Mouse (Mus musculus) left cerebral cortex, adult 18-20 months (tissue): ENCODE results near the gene Eif4enif1. TPM values are rescaled to one million over a fixed set of nuclear protein-coding genes. Genes with fewer than 3 reads are reported as not detected.
A peak's percentile ranks its signal among the peaks of the same experiment; 100 is the strongest.
"Not testable (repeated sequence)": the region's sequence is repeated elsewhere in the genome, so short reads cannot be mapped to it uniquely, and the experiment has no call there.

ENCODE experiments used
- DNase-seq, 2 experiments: peaks; one replicate each; pipeline ENCODE4 v3.0.0; 2021 to 2022; ENCODE audit warnings: low spot score in 2 of 2, mixed read lengths in 1 of 2
- long read RNA-seq, 2 experiments: library from polyadenylated mRNA; stranded (forward); transcript quantifications; one replicate each; pipeline ENCODE4 v2.0.0; 2021
- total RNA-seq, 2 experiments: library from RNA; stranded (reverse); gene quantifications; 2 replicates each; pipeline ENCODE4 v1.2.3; 2021

Eif4enif1 gene
- 10 to 100 TPM; 70.0 to 73.7 TPM for total RNA-seq
- long read RNA-seq, experiment 1, transcript Eif4enif1-203 (19 exons, 3,614 nt): major isoform, 8 of 48 reads
- long read RNA-seq, experiment 1, partial matches to known transcripts: 7 of 48 reads
- long read RNA-seq, experiment 1, other reads (novel, unspliced or antisense): 33 of 48 reads
- long read RNA-seq, experiment 2, transcript Eif4enif1-203 (19 exons, 3,614 nt): major isoform, 6 of 31 reads
- long read RNA-seq, experiment 2, partial matches to known transcripts: 5 of 31 reads
- long read RNA-seq, experiment 2, other reads (novel, unspliced or antisense): 20 of 31 reads

- peak; percentile 81 to 90 for DNase-seq
Measured at GRCm38 (mm10) chr11:3202231-3202701, at the start of gene Eif4enif1. TSS of gene Eif4enif1 (plus strand) at chr11:3202392.

- DNase-seq: peak; percentile 58 to 72
Measured at GRCm38 (mm10) chr11:3153666-3154397, 48.4 kb upstream of the Eif4enif1 start.

GRCm38 (mm10) chr11:3156991-3157390, 45.2 kb upstream of the Eif4enif1 start:
- DNase-seq: not testable (repeated sequence)

GRCm38 (mm10) chr11:3157996-3158395, 44.2 kb upstream of the Eif4enif1 start:
- peak in 1 of 2 experiments; percentile 53 for DNase-seq

GRCm38 (mm10) chr11:3158800-3159199, 43.4 kb upstream of the Eif4enif1 start:
- DNase-seq: not testable (repeated sequence)

GRCm38 (mm10) chr11:3161370-3161769, 40.8 kb upstream of the Eif4enif1 start:
- peak; percentile 61 to 67 for DNase-seq

- peak; percentile 57 to 71 for DNase-seq
Measured at GRCm38 (mm10) chr11:3162236-3162897, 39.8 kb upstream of the Eif4enif1 start.

- peak in 1 of 2 experiments; percentile 54 for DNase-seq
Measured at GRCm38 (mm10) chr11:3163122-3163521, 39.1 kb upstream of the Eif4enif1 start.

GRCm38 (mm10) chr11:3163661-3164060, 38.5 kb upstream of the Eif4enif1 start:
- not testable (repeated sequence) for DNase-seq

- DNase-seq: not testable (repeated sequence)
Measured at GRCm38 (mm10) chr11:3165210-3165782, 36.9 kb upstream of the Eif4enif1 start.

- peak in 1 of 2 experiments; percentile 15 for DNase-seq
Measured at GRCm38 (mm10) chr11:3166321-3166720, 35.9 kb upstream of the Eif4enif1 start.

- DNase-seq: not testable (repeated sequence)
Measured at GRCm38 (mm10) chr11:3167129-3167528, 35.1 kb upstream of the Eif4enif1 start.

- peak; percentile 34 to 58 for DNase-seq
Measured at GRCm38 (mm10) chr11:3167571-3168001, 34.6 kb upstream of the Eif4enif1 start.

GRCm38 (mm10) chr11:3169042-3169441, 33.1 kb upstream of the Eif4enif1 start:
- peak in 1 of 2 experiments; percentile 20 for DNase-seq

- DNase-seq: peak; percentile 39 to 59
Measured at GRCm38 (mm10) chr11:3171931-3172330, 30.3 kb upstream of the Eif4enif1 start.

GRCm38 (mm10) chr11:3172526-3172925, 29.7 kb upstream of the Eif4enif1 start:
- not testable (repeated sequence) for DNase-seq

- DNase-seq: peak; percentile 70 to 75
Measured at GRCm38 (mm10) chr11:3173425-3174318, 28.5 kb upstream of the Eif4enif1 start.

GRCm38 (mm10) chr11:3178968-3179725, 23.0 kb upstream of the Eif4enif1 start:
- peak in 1 of 2 experiments; percentile 29 for DNase-seq

GRCm38 (mm10) chr11:3179726-3180092, 22.5 kb upstream of the Eif4enif1 start:
- peak; percentile 24 to 42 for DNase-seq
